Mouse (Mus musculus): ENCODE measurements around the gene Ptdss2.

GRCm38 (mm10) chr7:141188733-141189132, 66.6 kb downstream of the Ptdss2 start:
- TF ChIP-seq POLR2A (IDR thresholded peaks at IDR 0.05; ENCODE audit: borderline replicate concordance, extremely low read depth, low read depth, low read length): no peak
- TF ChIP-seq CTCF (IDR thresholded peaks at IDR 0.05; ENCODE audit: insufficient read depth, low read length): no peak

Measured in lung, adult 2 months (tissue).